Mouse (Mus musculus) C2C12 (cell line): ENCODE results near the gene Fdxr. TPM values are rescaled to one million over a fixed set of nuclear protein-coding genes. Genes with fewer than 3 reads are reported as not detected.

Experiments used
- H3K27me3 ChIP-seq: one replicate; pipeline ENCODE4 v1.6.1; 2011; ENCODE audit not compliant: control insufficient read depth, insufficient read depth, insufficient read length
- H3K36me3 ChIP-seq: one replicate; pipeline ENCODE4 v1.6.1; 2011; ENCODE audit not compliant: control insufficient read depth, insufficient read depth
- H3K4me3 ChIP-seq: one replicate; pipeline ENCODE4 v1.5.1; 2011; ENCODE audit warnings: mild to moderate bottlenecking, control low read depth; ENCODE audit not compliant: poor library complexity, insufficient read depth, severe bottlenecking
- H3K79me2 ChIP-seq: one replicate; pipeline ENCODE4 v1.6.1; 2011; ENCODE audit not compliant: control insufficient read depth, insufficient read depth
- H3K79me3 ChIP-seq: one replicate; pipeline ENCODE4 v1.6.1; 2011; ENCODE audit warnings: low read depth, control low read depth
- H3ac ChIP-seq: one replicate; pipeline ENCODE3; 2011; ENCODE audit warnings: low read depth; ENCODE audit not compliant: control insufficient read depth, insufficient read length
- CEBPB ChIP-seq: IDR thresholded peaks from one replicate; pipeline ENCODE4 v1.6.1; 2011; ENCODE audit warnings: low read depth, mild to moderate bottlenecking, control low read depth, moderate library complexity
- CTCF ChIP-seq: IDR thresholded peaks from one replicate; pipeline ENCODE4 v1.5.1; 2011; ENCODE audit not compliant: control insufficient read depth, insufficient read depth, insufficient read length
- FOSL1 ChIP-seq: IDR thresholded peaks from one replicate; pipeline ENCODE4 v1.8.0; 2011; ENCODE audit warnings: mild to moderate bottlenecking, low read length; ENCODE audit not compliant: poor library complexity, insufficient read depth, severe bottlenecking
- MAX ChIP-seq: IDR thresholded peaks from one replicate; pipeline ENCODE4 v1.6.1; 2011; ENCODE audit warnings: mild to moderate bottlenecking, control low read depth
- MYOD1 ChIP-seq: IDR thresholded peaks from one replicate; pipeline ENCODE4 v1.6.1; 2011; ENCODE audit warnings: low read depth; ENCODE audit not compliant: control insufficient read depth, insufficient read length
- MYOG ChIP-seq: IDR thresholded peaks from one replicate; pipeline ENCODE4 v1.6.1; 2011; ENCODE audit not compliant: control insufficient read depth, insufficient read length; ENCODE audit errors: extremely low read depth
- USF1 ChIP-seq: IDR thresholded peaks from one replicate; pipeline ENCODE4 v1.6.1; 2011; ENCODE audit warnings: low read depth, mild to moderate bottlenecking, control low read depth, moderate library complexity
- polyA plus RNA-seq: library from polyadenylated mRNA; unstranded; fragments of >200 nt; fragmentation: generic; extraction: Trizol; gene quantifications from one replicate; pipeline ENCODE4 v1.2.1, GENCODE M21; 2012; ENCODE audit warnings: missing spikeins

The Fdxr gene
- polyA plus RNA-seq, 1 experiment: 10.7 TPM

GRCm38 (mm10) chr11:115291503-115291902 is 14.7 kb upstream of the Fdxr start:
- H3K79me3 ChIP-seq: no peaks in the 10 kb centered on the region

GRCm38 (mm10) chr11:115290919-115291318 is 14.1 kb upstream of the Fdxr start:
- peak; percentile 95 for TF ChIP-seq CEBPB
- peak; percentile 77 for TF ChIP-seq MYOD1
- TF ChIP-seq MAX: peak; percentile 61
- no peak for TF ChIP-seq CTCF
- TF ChIP-seq MYOG: no peak
- TF ChIP-seq FOSL1: peak; percentile 38
- peak; percentile 26 for TF ChIP-seq USF1

More at GRCm38 (mm10) chr11:115291503-115291902, 14.7 kb upstream of the Fdxr start:
- Histone ChIP-seq H3ac (no peak overlapping the region), H3K36me3 (no peaks in the 10 kb centered on the region), H3K4me3 (no peak overlapping the region), H3K27me3 (no peaks in the 10 kb centered on the region), H3K79me2 (no peaks in the 10 kb centered on the region)
- no peak for TF ChIP-seq USF1
- TF ChIP-seq MYOG: no peak
- TF ChIP-seq FOSL1: no peak
- TF ChIP-seq MAX: peak; percentile 60
- TF ChIP-seq CTCF: no peak

GRCm38 (mm10) chr11:115290314-115290713 is 13.5 kb upstream of the Fdxr start:
- H3ac ChIP-seq: peak overlapping the region; percentile 3
- no peaks in the 10 kb centered on the region for H3K27me3 ChIP-seq
- H3K4me3 ChIP-seq: no peak overlapping the region
- H3K79me2 ChIP-seq: no peaks in the 10 kb centered on the region
- H3K79me3 ChIP-seq: no peaks in the 10 kb centered on the region
- H3K36me3 ChIP-seq: no peaks in the 10 kb centered on the region
- TF ChIP-seq USF1: no peak
- TF ChIP-seq CEBPB: peak; percentile 50
- TF ChIP-seq MAX: no peak
- no peak for TF ChIP-seq MYOD1
- TF ChIP-seq CTCF: no peak
- TF ChIP-seq MYOG: no peak
- no peak for TF ChIP-seq FOSL1

More at GRCm38 (mm10) chr11:115290919-115291318, 14.1 kb upstream of the Fdxr start:
- H3K27me3 ChIP-seq: no peaks in the 10 kb centered on the region
- no peak overlapping the region for H3K4me3 ChIP-seq
- H3K79me2 ChIP-seq: no peaks in the 10 kb centered on the region
- H3ac ChIP-seq: no peak overlapping the region
- no peaks in the 10 kb centered on the region for H3K36me3 ChIP-seq
- no peaks in the 10 kb centered on the region for H3K79me3 ChIP-seq

GRCm38 (mm10) chr11:115289885-115290284 is 13.0 kb upstream of the Fdxr start:
- no peak overlapping the region for H3K4me3 ChIP-seq
- H3K36me3 ChIP-seq: no peaks in the 10 kb centered on the region
- H3K27me3 ChIP-seq: no peaks in the 10 kb centered on the region
- H3ac ChIP-seq: no peak overlapping the region
- no peak for TF ChIP-seq CTCF
- TF ChIP-seq USF1: no peak
- TF ChIP-seq CEBPB: no peak
- TF ChIP-seq FOSL1: no peak
- no peak for TF ChIP-seq MYOD1
- TF ChIP-seq MAX: no peak
- no peak for TF ChIP-seq MYOG
- H3K79me2 ChIP-seq: no peaks in the 10 kb centered on the region
- H3K79me3 ChIP-seq: no peaks in the 10 kb centered on the region

GRCm38 (mm10) chr11:115288305-115288704 is 11.5 kb upstream of the Fdxr start:
- TF ChIP-seq FOSL1: no peak
- no peak for TF ChIP-seq MYOD1
- TF ChIP-seq MYOG: no peak
- TF ChIP-seq CEBPB: no peak
- TF ChIP-seq USF1: no peak
- TF ChIP-seq MAX: no peak
- TF ChIP-seq CTCF: no peak
- Histone ChIP-seq H3K36me3 (no peaks in the 10 kb centered on the region), H3K27me3 (no peaks in the 10 kb centered on the region), H3K79me3 (no peaks in the 10 kb centered on the region), H3ac (no peak overlapping the region), H3K79me2 (no peaks in the 10 kb centered on the region), H3K4me3 (no peak overlapping the region)

GRCm38 (mm10) chr11:115287386-115287785 is 10.5 kb upstream of the Fdxr start:
- Histone ChIP-seq H3K36me3 (no peaks in the 10 kb centered on the region), H3K79me3 (no peaks in the 10 kb centered on the region), H3K27me3 (no peaks in the 10 kb centered on the region), H3ac (no peak overlapping the region), H3K4me3 (no peak overlapping the region), H3K79me2 (no peaks in the 10 kb centered on the region)
- TF ChIP-seq CEBPB (no peak), MAX (no peak), CTCF (no peak), USF1 (no peak), MYOD1 (no peak), MYOG (no peak), FOSL1 (no peak)
